Mouse (Mus musculus) adrenal gland, postnatal 4 days (tissue): ENCODE data around the gene Pelp1. TPM values are rescaled to one million over a fixed set of nuclear protein-coding genes. Genes with fewer than 3 reads are reported as not detected.

ENCODE experiments used
- DNase-seq, 2 experiments: peaks; one replicate each; pipeline ENCODE4 v3.0.0; 2021 to 2022; ENCODE audit warnings: low spot score in 2 of 2, mixed read lengths in 2 of 2
- long read RNA-seq, 2 experiments: library from polyadenylated mRNA; stranded (forward); transcript quantifications; one replicate each; pipeline ENCODE4 v2.0.0; 2021
- total RNA-seq, 2 experiments: library from RNA; stranded (reverse); gene quantifications; 2 replicates each; pipeline ENCODE4 v1.2.3; 2021

Pelp1 gene
- total RNA-seq = 10 to 100 TPM; 37.2 to 40.5 TPM
- long read RNA-seq, experiment 1, transcript Pelp1-201 (17 exons, 3,435 nt) = major isoform, 9 of 16 reads
- long read RNA-seq, experiment 1, partial matches to known transcripts = 6 of 16 reads
- long read RNA-seq, experiment 1, other reads (novel, unspliced or antisense) = 1 of 16 reads
- long read RNA-seq, experiment 2, transcript Pelp1-201 (17 exons, 3,435 nt) = major isoform, 14 of 31 reads
- long read RNA-seq, experiment 2, partial matches to known transcripts = 14 of 31 reads
- long read RNA-seq, experiment 2, other reads (novel, unspliced or antisense) = 3 of 31 reads

GRCm38 (mm10) chr11:70409594-70410296 lies at the start of gene Pelp1:
Gene Pelp1, minus strand, starts transcription at chr11:70410031.
- peak; percentile 79 to 82 for DNase-seq

GRCm38 (mm10) chr11:70458688-70459600 lies 49.1 kb upstream of the Pelp1 start, which contains the start of gene Zmynd15:
Gene Zmynd15, plus strand, starts transcription at chr11:70459433.
- no peak for DNase-seq

- no peak for DNase-seq
Observed at GRCm38 (mm10) chr11:70453261-70454044, 43.6 kb upstream of the Pelp1 start.

- peak; percentile 71 to 90 for DNase-seq
Observed at GRCm38 (mm10) chr11:70451797-70452498, 42.1 kb upstream of the Pelp1 start, which contains the start of gene Med11. Gene Med11, plus strand, starts transcription at chr11:70451919.

GRCm38 (mm10) chr11:70450926-70451325 lies 41.1 kb upstream of the Pelp1 start:
- DNase-seq = no peak

GRCm38 (mm10) chr11:70447373-70447772 lies 37.5 kb upstream of the Pelp1 start:
- DNase-seq = no peak

DNA sequence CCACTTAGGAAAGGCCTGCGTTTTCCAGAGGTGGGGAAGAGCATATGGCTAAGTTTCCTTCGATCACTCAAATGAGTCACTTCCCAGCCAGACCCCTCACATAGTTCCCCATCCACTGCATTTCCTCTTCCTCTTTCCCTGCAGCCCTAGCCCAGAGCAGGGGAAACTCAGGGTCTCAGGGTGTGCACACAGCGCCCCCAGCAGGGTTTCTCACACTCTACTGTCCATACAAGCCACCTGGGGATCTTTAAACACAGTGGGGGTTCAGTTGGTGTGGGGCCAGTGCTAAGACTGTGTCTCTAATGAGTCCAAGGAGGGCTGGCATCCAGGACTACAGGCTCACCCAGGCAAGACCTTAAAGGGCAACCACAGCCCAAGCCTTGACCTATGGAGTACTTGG lies 36.9 kb upstream of the Pelp1 start:
- no peak for DNase-seq

DNA sequence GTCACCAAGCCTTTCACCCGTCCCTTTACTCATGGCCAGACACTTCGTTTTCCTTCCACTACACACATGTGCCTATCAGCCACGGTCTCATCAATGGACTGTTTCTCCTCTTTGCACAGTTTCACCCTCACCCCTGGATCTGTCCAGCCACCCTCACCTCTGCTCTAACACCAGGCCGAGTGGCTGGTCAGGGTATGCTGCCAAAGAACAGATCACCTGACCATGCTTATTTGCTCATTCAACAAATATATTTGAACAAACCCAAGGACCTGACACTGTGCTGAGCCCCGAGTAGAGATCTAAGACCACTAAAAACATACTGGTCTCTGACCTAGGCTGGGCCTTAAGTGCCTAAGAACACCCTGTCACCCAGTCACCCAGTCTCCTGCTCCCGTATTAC lies 34.8 kb upstream of the Pelp1 start:
- no peak for DNase-seq

DNA sequence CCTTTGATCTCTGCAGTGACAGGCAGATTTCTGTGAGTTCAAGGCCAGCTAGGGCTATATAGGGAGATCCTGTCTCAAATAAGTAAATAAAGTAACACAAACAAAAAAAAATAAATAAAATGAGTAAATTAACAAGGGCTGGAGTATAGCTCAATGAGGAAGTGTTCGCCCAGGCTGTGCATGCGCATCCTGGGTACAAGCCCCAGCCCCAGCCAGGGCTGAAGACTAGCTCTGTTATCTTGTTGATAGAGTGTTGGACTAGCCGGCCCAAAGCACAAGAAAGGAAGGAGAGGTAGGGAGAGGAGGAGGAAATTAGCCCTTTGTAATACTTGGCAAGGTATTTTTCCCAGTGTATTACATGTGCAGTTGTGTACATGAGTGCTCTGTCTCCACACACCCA lies 34.1 kb upstream of the Pelp1 start:
- no peak for DNase-seq

GRCm38 (mm10) chr11:70441882-70442281 lies 32.1 kb upstream of the Pelp1 start:
- DNase-seq = no peak

- DNase-seq = no peak
Observed at GRCm38 (mm10) chr11:70440637-70441036, 30.8 kb upstream of the Pelp1 start.

DNA sequence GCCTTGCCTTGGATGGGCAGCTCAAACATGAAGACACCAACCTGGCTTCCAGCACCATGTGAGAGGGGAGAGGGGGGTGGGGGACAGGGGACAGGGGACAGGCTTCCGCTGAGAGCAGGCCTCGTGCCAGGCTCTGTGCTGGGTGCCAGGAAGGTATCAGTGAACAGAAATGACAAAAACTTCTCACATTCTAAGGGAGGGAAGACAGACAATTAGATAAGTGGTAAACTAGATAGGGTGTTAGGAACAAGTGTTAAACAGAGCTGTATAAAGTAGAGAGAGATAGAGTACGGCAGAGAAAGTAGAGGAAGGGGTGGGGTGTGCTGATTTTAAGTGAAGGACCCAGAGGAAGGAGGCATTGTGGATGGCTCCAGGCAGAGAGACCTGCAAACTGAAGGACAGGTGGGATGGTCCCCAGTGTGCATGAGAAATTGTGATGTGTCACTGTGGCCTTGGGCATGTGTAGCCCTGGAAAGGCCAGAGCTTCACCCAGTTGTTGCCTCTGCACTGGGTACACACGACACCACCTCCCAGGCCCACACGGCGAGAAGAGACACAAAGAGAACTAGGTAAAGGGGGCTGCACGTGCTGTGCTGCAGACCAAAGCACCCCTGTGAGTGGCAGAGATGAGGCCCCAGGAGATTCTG lies 29.0 kb upstream of the Pelp1 start:
- DNase-seq = no peak

DNA sequence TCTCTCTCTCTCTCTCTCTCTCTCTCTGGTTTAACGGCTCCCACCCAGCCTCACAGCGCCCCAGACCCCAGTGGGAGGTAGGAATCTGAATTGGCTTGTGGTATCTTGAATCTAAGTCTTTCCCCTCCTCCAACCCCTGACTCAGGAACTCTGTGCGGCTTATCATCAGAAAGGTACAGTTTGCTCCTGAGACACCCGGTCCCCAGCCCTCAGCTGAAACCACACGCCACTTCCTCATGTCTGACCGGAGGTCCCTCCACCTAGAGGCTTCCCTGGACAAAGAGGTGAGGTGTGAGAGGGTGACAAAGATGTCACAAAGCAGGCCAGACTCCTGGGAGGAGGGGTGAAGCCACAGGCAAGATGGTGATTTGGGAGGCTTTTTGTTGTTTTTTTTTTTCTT lies 27.6 kb upstream of the Pelp1 start:
- no peak for DNase-seq

DNA sequence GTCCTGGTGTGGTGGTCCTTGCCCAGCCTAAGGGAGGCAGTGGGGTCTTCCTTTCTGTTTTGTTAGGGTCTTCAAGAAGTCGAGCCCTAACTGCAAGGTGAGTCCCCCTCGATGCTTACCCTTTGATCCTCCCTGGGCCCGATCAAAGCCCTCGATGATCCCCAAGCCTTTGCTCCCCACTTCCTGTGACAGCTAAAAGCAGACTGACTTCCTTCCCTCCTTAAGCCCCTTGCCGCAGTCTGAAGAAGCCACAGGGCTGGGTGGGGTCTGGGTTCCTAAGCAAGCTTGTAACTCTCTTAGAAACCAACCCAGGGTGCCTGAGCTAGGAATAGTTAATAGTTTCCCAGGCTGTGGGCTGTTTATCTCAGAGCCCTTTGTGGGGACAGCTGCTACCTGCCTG lies 25.6 kb upstream of the Pelp1 start:
- no peak for DNase-seq

GRCm38 (mm10) chr11:70433951-70434350 lies 24.1 kb upstream of the Pelp1 start:
- DNase-seq = no peak

- no peak for DNase-seq
Observed at GRCm38 (mm10) chr11:70433569-70433943, 23.7 kb upstream of the Pelp1 start.

DNA sequence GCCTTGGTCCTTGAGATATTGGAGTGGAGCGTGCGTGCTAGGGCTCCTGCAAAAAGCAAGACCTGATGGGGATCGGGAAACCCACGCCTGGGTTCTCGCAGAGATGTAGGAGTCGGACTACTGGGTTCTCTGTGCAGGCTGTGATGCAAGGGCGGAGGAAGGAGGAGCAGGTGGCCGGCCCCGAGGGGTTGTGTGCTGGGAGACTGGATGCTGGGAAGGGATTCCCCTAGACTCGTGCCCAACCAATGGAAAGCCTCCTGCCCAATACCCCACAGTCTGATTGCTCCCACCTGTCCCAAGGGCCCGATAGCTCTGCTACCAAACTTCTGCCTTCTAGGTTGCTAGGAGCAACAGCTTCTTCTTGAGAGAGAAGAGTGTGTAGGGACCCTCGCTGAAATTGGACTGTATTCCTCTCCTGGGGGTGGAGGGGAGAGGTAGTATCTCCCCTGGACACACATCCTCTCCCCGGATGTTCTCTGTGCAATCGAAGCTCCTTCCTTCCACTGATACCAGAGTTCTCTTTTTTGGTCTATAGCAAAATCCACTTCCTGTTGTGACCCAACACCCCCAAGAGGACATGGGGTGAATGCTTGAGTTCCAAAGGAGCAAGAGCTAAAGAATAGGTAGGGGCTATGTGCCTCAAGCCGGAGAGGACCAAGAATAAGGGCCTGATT lies 23.2 kb upstream of the Pelp1 start:
- DNase-seq = no peak

DNA sequence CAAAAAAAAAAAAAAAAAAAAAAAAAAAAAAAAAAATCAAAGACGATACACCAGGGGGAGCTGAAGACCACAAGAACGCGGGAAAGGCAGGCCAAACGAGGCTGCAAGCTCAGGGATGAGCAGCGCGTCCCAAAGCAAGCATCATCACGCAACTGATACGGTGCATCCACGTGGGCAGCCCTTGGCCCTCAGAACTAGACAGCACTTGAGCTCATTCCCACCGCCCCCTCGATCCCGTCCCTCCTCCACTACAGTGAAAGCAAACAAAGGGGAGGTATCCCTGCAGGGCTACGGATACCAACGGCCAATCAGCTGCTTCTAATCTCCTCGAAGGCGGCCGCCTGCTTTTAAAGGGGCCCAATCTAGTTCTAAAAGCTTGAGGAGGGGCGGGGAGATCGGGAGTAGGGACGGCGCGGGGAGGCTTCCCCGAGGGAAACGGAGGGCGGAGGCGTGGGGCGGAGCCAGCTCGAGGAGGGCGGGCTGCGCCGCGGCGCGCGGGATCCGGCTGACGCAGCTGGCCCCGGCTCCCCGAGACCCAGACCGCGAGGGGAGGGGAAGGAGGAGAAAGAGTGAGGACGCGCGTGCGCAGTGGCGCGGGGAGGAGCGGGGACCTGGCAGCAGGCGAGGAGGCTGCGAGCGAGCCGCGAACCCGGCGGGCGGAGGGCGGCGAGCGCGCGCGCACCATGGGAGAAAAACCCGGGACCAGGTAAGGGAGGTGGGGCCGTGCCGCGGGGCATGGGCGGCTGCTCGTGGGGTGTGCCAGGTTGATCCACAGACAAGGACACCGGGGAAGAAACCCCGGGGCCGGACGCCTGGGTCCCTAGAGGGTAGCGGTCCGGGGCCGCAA lies 22.4 kb upstream of the Pelp1 start, which contains the start of gene Arrb2:
Gene Arrb2 (plus strand): TSS at position 588 of the 847 bp plus-strand sequence.
- DNase-seq = peak; percentile 96
